Mouse (Mus musculus) liver, adult 2 months (tissue): ENCODE data around the gene Pdcd7.

Source experiments
- CTCF ChIP-seq: fragments of 200-500 bp; IDR thresholded peaks from 2 replicates; pipeline ENCODE4 v1.5.1; 2011; ENCODE audit warnings: low read depth, low read length, control low read depth
- POLR2A ChIP-seq: fragments of 200-500 bp; IDR thresholded peaks from 2 replicates; pipeline ENCODE4 v1.6.1; 2011; ENCODE audit warnings: low read length, control low read depth; ENCODE audit not compliant: insufficient read depth; ENCODE audit errors: extremely low read depth

GRCm38 (mm10) chr9:65365721-65366120 is 19.8 kb downstream of the Pdcd7 start:
- TF ChIP-seq CTCF (no peak), POLR2A (no peak)
